Mouse (Mus musculus) G1E (cell line): ENCODE data around the gene Lef1. TPM values are rescaled to one million over a fixed set of nuclear protein-coding genes. Genes with fewer than 3 reads are reported as not detected.

Experiments
- ATAC-seq: 2 replicates; pipeline ENCODE4 v1.8.0; 2016; ENCODE audit warnings: mild to moderate bottlenecking; ENCODE audit not compliant: insufficient number of reproducible peaks, poor library complexity, low FRiP score, severe bottlenecking; ENCODE audit errors: extremely low read depth
- DNase-seq: peaks from one replicate; pipeline ENCODE4 v3.0.0; 2012; ENCODE audit warnings: low spot score
- H3K27me3 ChIP-seq: 2 replicates; pipeline ENCODE4 v1.6.1; 2012; ENCODE audit warnings: mild to moderate bottlenecking, low read length, inconsistent platforms; ENCODE audit not compliant: insufficient read depth
- H3K36me3 ChIP-seq: replicated peaks from 2 replicates; pipeline ENCODE3; 2012; ENCODE audit warnings: mild to moderate bottlenecking, inconsistent platforms
- H3K4me1 ChIP-seq: 2 replicates; pipeline ENCODE4 v1.6.1; 2012; ENCODE audit warnings: low read depth, low read length, inconsistent platforms, mixed read lengths; ENCODE audit not compliant: insufficient read depth
- H3K4me3 ChIP-seq: 2 replicates; pipeline ENCODE4 v1.5.1; 2012; ENCODE audit warnings: low read depth, mild to moderate bottlenecking, inconsistent platforms, low read length, moderate library complexity, mixed read lengths
- H3K9me3 ChIP-seq: replicated peaks from 2 replicates; pipeline ENCODE4 v1.6.1; 2012; ENCODE audit warnings: inconsistent platforms
- CTCF ChIP-seq: IDR thresholded peaks from 2 replicates; pipeline ENCODE4 v1.5.1; 2012; ENCODE audit warnings: low read depth, low read length, inconsistent platforms, mixed read lengths
- GATA1 ChIP-seq: IDR thresholded peaks from 2 replicates; pipeline ENCODE4 v1.6.1; 2012; ENCODE audit warnings: borderline replicate concordance, low read length, inconsistent platforms, mixed read lengths
- GATA2 ChIP-seq: IDR thresholded peaks from 2 replicates; pipeline ENCODE4 v1.6.1; 2012; ENCODE audit warnings: low read depth, low read length, inconsistent platforms, borderline replicate concordance
- POLR2AphosphoS5 ChIP-seq: IDR thresholded peaks from 2 replicates; pipeline ENCODE4 v1.6.1; 2012; ENCODE audit warnings: low read depth, low read length, inconsistent platforms; ENCODE audit not compliant: insufficient replicate concordance
- TAL1 ChIP-seq: conservative IDR thresholded peaks from 2 replicates; pipeline ENCODE4 v1.6.1; 2012; ENCODE audit warnings: low read depth, low read length, inconsistent platforms, mixed read lengths
- polyA plus RNA-seq: library from polyadenylated mRNA; stranded (reverse); fragments of >175 nt; gene quantifications from 2 replicates; pipeline ENCODE4 v1.2.3, GENCODE M21; 2012
- total RNA-seq, 2 experiments: library from RNA; stranded (forward) in 1 of 2; stranded (reverse) in 1 of 2; fragments of 200-1000 nt in 1 of 2; fragments of >200 nt in 1 of 2; fragmentation: Nextera tagmentation in 1 of 2; gene quantifications; 2 replicates each; pipeline ENCODE4 v1.2.3; 2014 to 2017

Gene Lef1
- total and polyA plus RNA-seq, 3 experiments = 0.11 TPM; not detected in 2

DNA sequence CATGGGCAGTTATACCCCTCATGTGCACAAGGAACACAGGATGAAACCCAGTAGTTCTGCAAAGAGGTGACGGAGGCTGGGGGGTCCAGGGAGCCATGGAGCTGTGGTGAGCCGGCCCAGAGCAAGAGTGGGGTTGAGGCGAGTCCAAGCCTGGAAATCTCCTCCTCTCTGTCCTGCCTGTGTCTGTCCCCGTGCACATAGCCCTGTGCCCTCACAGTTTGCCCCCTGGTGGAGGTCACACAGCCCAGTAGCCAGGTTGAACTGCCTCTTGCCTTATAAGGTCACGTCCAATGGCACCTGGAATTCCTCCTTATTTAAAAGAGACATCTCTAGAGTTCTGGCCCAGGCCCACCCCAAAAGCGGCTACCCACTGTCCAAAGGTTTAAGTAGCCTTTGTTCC lies 137.2 kb downstream of the Lef1 start:
- Histone ChIP-seq H3K4me3 (no peak overlapping the region), H3K27me3 (no peaks in the 10 kb centered on the region), H3K4me1 (peaks cover 14% of the 10 kb centered on the region), H3K36me3 (peaks cover 96% of the 10 kb centered on the region), H3K9me3 (no peaks in the 10 kb centered on the region)
- ATAC-seq (no peak), DNase-seq (no peak)
- TF ChIP-seq CTCF (no peak), TAL1 (no peak), POLR2AphosphoS5 (no peak), GATA1 (no peak)

GRCm38 (mm10) chr3:131247851-131248250 lies 137.6 kb downstream of the Lef1 start:
- ATAC-seq (no peak), DNase-seq (no peak)
- Histone ChIP-seq H3K4me3 (no peak overlapping the region), H3K4me1 (peaks cover 14% of the 10 kb centered on the region), H3K36me3 (peaks cover 96% of the 10 kb centered on the region), H3K27me3 (no peaks in the 10 kb centered on the region), H3K9me3 (no peaks in the 10 kb centered on the region)
- no peak for TF ChIP-seq GATA1
- TF ChIP-seq CTCF = no peak
- no peak for TF ChIP-seq POLR2AphosphoS5
- TF ChIP-seq GATA2 = no peak
- TF ChIP-seq TAL1 = no peak

DNA sequence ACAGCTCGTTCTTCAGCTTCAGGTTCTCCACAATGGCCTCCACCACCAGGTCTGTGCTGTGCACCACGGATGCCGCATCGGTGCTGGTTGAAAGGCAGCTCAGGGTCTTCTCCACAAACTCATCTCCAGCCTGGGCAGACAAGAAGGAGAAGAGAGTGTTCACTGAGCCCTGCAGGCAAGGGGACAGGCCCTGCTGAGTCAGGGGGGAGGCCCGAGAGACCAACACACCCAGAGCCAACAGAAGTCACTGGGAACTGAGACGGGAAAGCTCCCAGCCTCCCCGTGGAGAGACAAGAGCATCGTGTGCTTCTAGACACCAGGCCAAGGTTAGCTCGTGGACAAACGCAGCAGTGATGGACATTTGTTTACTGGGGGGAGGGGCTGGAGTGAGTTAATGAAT lies 138.2 kb downstream of the Lef1 start:
- Histone ChIP-seq H3K9me3 (no peaks in the 10 kb centered on the region), H3K4me3 (no peak overlapping the region), H3K4me1 (peaks cover 14% of the 10 kb centered on the region), H3K27me3 (no peaks in the 10 kb centered on the region), H3K36me3 (peaks cover 93% of the 10 kb centered on the region)
- ATAC-seq (no peak), DNase-seq (no peak)
- TF ChIP-seq TAL1 (no peak), GATA2 (no peak), CTCF (no peak), POLR2AphosphoS5 (no peak), GATA1 (no peak)

GRCm38 (mm10) chr3:131250283-131250682 lies 140.0 kb downstream of the Lef1 start:
- TF ChIP-seq TAL1 (no peak), GATA1 (no peak)
- Histone ChIP-seq H3K4me3 (no peak overlapping the region), H3K4me1 (peaks cover 14% of the 10 kb centered on the region), H3K9me3 (no peaks in the 10 kb centered on the region), H3K36me3 (peaks cover 94% of the 10 kb centered on the region), H3K27me3 (no peaks in the 10 kb centered on the region)
- ATAC-seq = no peak
- no peak for DNase-seq

- H3K9me3 ChIP-seq = no peaks in the 10 kb centered on the region
- ATAC-seq (no peak), DNase-seq (no peak)
- no peaks in the 10 kb centered on the region for H3K27me3 ChIP-seq
- TF ChIP-seq GATA1 (no peak), POLR2AphosphoS5 (no peak), CTCF (no peak), GATA2 (no peak), TAL1 (no peak)
- peaks cover 93% of the 10 kb centered on the region for H3K36me3 ChIP-seq
- H3K4me3 ChIP-seq = no peak overlapping the region
- H3K4me1 ChIP-seq = peaks cover 19% of the 10 kb centered on the region
These were observed 140.7 kb downstream of the Lef1 start for GRCm38 (mm10) chr3:131250978-131251377.

GRCm38 (mm10) chr3:131251601-131252000 lies 141.3 kb downstream of the Lef1 start:
- DNase-seq (no peak), ATAC-seq (no peak)
- TF ChIP-seq CTCF = no peak
- TF ChIP-seq GATA1 = no peak
- TF ChIP-seq GATA2 = no peak
- no peak for TF ChIP-seq TAL1
- no peak for TF ChIP-seq POLR2AphosphoS5
- H3K4me3 ChIP-seq = no peak overlapping the region
- no peaks in the 10 kb centered on the region for H3K27me3 ChIP-seq
- peaks cover 93% of the 10 kb centered on the region for H3K36me3 ChIP-seq
- H3K9me3 ChIP-seq = no peaks in the 10 kb centered on the region
- peaks cover 16% of the 10 kb centered on the region for H3K4me1 ChIP-seq

DNA sequence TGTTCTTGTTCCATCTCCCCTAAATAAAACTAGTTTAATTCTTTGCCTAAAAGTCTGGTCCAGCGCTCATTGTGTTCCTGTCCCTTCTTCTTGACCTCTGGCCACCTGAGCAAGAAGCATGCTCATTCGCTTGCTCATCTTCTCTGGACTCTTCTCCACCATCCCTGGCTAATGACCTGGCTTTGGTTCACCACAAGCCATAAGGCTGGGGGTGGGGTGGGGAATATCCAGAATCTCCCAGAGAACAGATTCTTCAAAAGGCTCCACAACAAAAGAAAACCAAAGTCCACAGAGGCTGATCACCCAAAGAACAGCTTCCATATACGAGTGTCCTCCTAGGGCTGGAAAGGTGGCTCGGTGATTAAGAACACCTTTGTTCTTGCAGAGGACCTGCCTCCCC lies 144.7 kb downstream of the Lef1 start:
- Histone ChIP-seq H3K4me3 (no peak overlapping the region), H3K27me3 (no peaks in the 10 kb centered on the region), H3K4me1 (peaks cover 13% of the 10 kb centered on the region; the same call in 1 of the 2 replicates), H3K9me3 (no peaks in the 10 kb centered on the region), H3K36me3 (peaks cover 87% of the 10 kb centered on the region)
- no peak for TF ChIP-seq GATA1
- ATAC-seq = no peak
- no peak for DNase-seq
